Mouse (Mus musculus) thymus, adult 18-20 months (tissue): ENCODE measurements around the gene 1700040F15Rik.
"Not testable (repeated sequence)": the region's sequence is repeated elsewhere in the genome, so short reads cannot be mapped to it uniquely, and the experiment has no call there.

Source experiments
- DNase-seq, 2 experiments: peaks; one replicate each; pipeline ENCODE4 v3.0.0; 2022; ENCODE audit warnings: mixed read lengths in 2 of 2

The 1700040F15Rik gene

GRCm38 (mm10) chrY:61101947-61102346 lies at the start of gene 1700040F15Rik:
TSS of gene 1700040F15Rik (plus strand) at chrY:61102247.
- not testable (repeated sequence) for DNase-seq
